16 mouse cellular contexts compared by ENCODE assay signal in genomic region chr7:132303988-132304387, GRCm38 (mm10). TPM values are rescaled to one million over a fixed set of nuclear protein-coding genes. Genes with fewer than 3 reads are reported as not detected.
A peak's percentile ranks its signal among the peaks of the same experiment; 100 is the strongest.
DNase-seq lines count a peak whose midpoint lies in the region; ATAC-seq lines count a peak whose summit lies in the region.
"Had no signal": no experiment of that assay in that cellular context is flagged by ENCODE, and none has a peak within 500 bp of the region (broad histone marks: within the 10 kb centered on the region; RNA-seq: fewer than 3 reads in every experiment).

No protein-coding gene starts in this region.

- ATAC-seq in hematopoietic stem cell, adult 5-6 weeks (replicated peaks in 1 of 2; ENCODE audit: insufficient read depth in 1 of 2, low FRiP score in 2 of 2, low TSS enrichment in 1 of 2, low read depth in 1 of 2, poor library complexity in 2 of 2, severe bottlenecking in 2 of 2), result peak; percentile 80 to 85
- ATAC-seq: hindbrain, postnatal 0 days; midbrain, embryonic 16.5 days had no signal

- peak; percentile 64 for DNase-seq in lung, postnatal 36 days
- no peak for DNase-seq in lung, postnatal 10 days
- peak; percentile 73 for DNase-seq in thymus, postnatal 0 days (ENCODE audit: low spot score)
- no peak for DNase-seq in cerebellum, adult 11 months
- no peak for DNase-seq in cerebellum, adult 9-11 months
- DNase-seq in cerebellum, postnatal 4 days (ENCODE audit: low spot score in 2 of 2), result no peak
- DNase-seq: adrenal gland, postnatal 10 days; cerebellum, adult 8-10 months; gastrocnemius, postnatal 10 days; heart, postnatal 36 days; kidney, adult 18-20 months; kidney, postnatal 10 days; right cerebral cortex, adult 18-20 months had no signal

RNA-seq across cellular contexts. Expression of gene Chst15, which starts 13.0 kb away (rescaled TPM):
- total RNA-seq in hematopoietic stem cell, adult 5-6 weeks (2017), result 14.7 and 14.9 TPM in 2 replicates
- 5.9 and 8.2 TPM in 2 replicates for polyA plus RNA-seq in thymus, postnatal 0 days (2015; fragmentation: Nextera tagmentation; extraction: Ambion mirVana)

Comparison
In these comparisons a context has a peak if more than half of its experiments do, and no peak if none do; other contexts are left out.
1. DNase-seq: peak in lung, postnatal 36 days (single experiment) and thymus, postnatal 0 days (single experiment); none in lung, postnatal 10 days (single experiment), cerebellum, adult 11 months (single experiment), cerebellum, adult 9-11 months (single experiment) and cerebellum, postnatal 4 days (0 of 2).